Mouse (Mus musculus) kidney, postnatal 0 days (tissue): ENCODE data around the gene Zfp445. TPM values are rescaled to one million over a fixed set of nuclear protein-coding genes. Genes with fewer than 3 reads are reported as not detected.

Experiments
- ATAC-seq: fragments of 200-750 bp; cut with Nextera tagmentation; replicated peaks from 2 replicates; pipeline ENCODE4 v1.8.0; 2017; ENCODE audit warnings: low read depth, moderate number of reproducible peaks, moderate TSS enrichment, moderate library complexity; ENCODE audit not compliant: low FRiP score
- DNase-seq: peaks from one replicate; pipeline ENCODE4 v3.0.0-alpha.2; 2016; ENCODE audit warnings: low spot score
- H3K27ac ChIP-seq: fragments of 300-500 bp; sonication (generic); 2 replicates; pipeline ENCODE4 v1.5.1; 2014; ENCODE audit warnings: mild to moderate bottlenecking
- H3K27me3 ChIP-seq: fragments of 300-500 bp; sonication (generic); 2 replicates; pipeline ENCODE4 v1.6.1; 2014; ENCODE audit warnings: low read length, mixed read lengths; ENCODE audit not compliant: insufficient read depth
- H3K36me3 ChIP-seq: fragments of 300-500 bp; sonication (generic); 2 replicates; pipeline ENCODE4 v1.6.1; 2014; ENCODE audit warnings: low read length, mixed read lengths; ENCODE audit not compliant: insufficient read depth
- H3K4me1 ChIP-seq: fragments of 300-500 bp; sonication (generic); replicated peaks from 2 replicates; pipeline ENCODE4 v1.6.1; 2014; ENCODE audit warnings: antibody characterized with exemption, low read length, mixed read lengths; ENCODE audit not compliant: insufficient read depth
- H3K4me2 ChIP-seq: fragments of 300-500 bp; sonication (generic); 2 replicates; pipeline ENCODE4 v1.6.1; 2014; ENCODE audit warnings: mild to moderate bottlenecking, low read length, moderate library complexity, mixed read lengths
- H3K4me3 ChIP-seq: fragments of 300-500 bp; sonication (generic); replicated peaks from 2 replicates; pipeline ENCODE4 v1.5.1; 2014; ENCODE audit warnings: low read depth, low read length
- H3K9ac ChIP-seq: fragments of 300-500 bp; sonication (generic); 2 replicates; pipeline ENCODE4 v1.6.1; 2014; ENCODE audit warnings: low read depth, low read length
- H3K9me3 ChIP-seq: fragments of 300-500 bp; sonication (generic); replicated peaks from 2 replicates; pipeline ENCODE4 v1.6.1; 2016; ENCODE audit warnings: low read length, inconsistent platforms, mixed read lengths
- CTCF ChIP-seq: IDR thresholded peaks from 2 replicates; pipeline ENCODE4 v1.5.1; 2016; ENCODE audit warnings: antibody characterized with exemption, low read depth, mild to moderate bottlenecking, moderate library complexity
- WGBS: fragments of 180-500 bp; shearing (Covaris S2); extraction: QIAGEN DNeasy Blood & Tissue Kit; methylation state at CpG from one replicate; pipeline ENCODE4 v1.1.7; 2014; 5-methylcytosine and 5-hydroxymethylcytosine counted together
- polyA plus RNA-seq: library from polyadenylated mRNA; unstranded; fragments of >200 nt; fragmentation: Nextera tagmentation; extraction: Ambion mirVana; gene quantifications from 2 replicates; pipeline ENCODE4 v1.2.1, GENCODE M21; 2015

Gene Zfp445
- polyA plus RNA-seq, 1 experiment from 2014 or later = 33.0 TPM

DNA sequence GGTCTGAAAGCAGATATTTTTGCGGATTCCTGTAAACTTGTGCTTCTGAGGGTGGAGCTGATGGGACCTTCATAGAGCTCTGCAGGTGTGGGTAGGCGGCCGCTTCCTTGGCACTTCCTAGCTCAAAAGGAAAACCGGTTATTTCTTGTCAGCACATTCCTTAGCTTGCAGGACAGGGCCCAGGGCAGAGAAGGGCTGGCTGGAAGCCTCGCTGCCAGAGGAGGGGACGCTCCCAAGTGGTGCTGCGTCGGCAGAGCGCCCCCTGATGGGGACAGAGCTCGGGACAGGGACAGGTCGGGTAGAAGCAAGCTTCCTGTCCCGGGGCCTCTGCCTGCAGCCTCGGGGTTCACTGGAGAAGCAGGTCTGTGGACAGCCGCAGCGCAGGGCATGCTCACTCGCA, 28.1 kb downstream of the Zfp445 start:
- Histone ChIP-seq H3K4me3 (no peak overlapping the region), H3K36me3 (no peaks in the 10 kb centered on the region), H3K4me2 (no peak overlapping the region), H3K4me1 (no peaks in the 10 kb centered on the region), H3K27ac (no peak overlapping the region), H3K9me3 (no peaks in the 10 kb centered on the region), H3K9ac (no peak overlapping the region), H3K27me3 (no peaks in the 10 kb centered on the region)
- TF ChIP-seq CTCF = peak; percentile 64
- peak; percentile 73 for ATAC-seq
- DNase-seq = peak; percentile 30
- WGBS = 29% methylated on average over 15 of the region's 16 CpGs

DNA sequence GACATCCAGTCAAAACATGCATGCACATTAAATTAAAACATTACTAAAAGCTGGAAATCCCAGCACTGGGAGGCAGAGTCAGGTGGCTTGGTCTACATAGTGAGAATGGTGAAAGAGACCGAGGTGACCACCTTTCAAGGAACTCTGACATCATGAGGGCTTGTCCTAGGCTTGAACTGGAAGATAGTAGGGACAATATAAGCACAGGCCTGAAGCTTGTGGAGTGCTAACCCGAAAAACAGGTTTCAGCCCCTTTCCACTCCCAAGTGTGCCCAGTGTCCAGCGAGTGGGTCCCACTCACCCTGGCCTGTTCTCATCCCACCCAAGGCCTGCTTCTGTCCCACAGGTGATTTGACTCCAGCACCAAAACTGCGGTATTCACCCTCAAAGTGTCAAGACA, 28.6 kb downstream of the Zfp445 start:
- 87% methylated on average over 4 of the region's 4 CpGs for WGBS
- Histone ChIP-seq H3K27ac (no peak overlapping the region), H3K4me1 (no peaks in the 10 kb centered on the region), H3K4me3 (no peak overlapping the region), H3K9ac (no peak overlapping the region), H3K27me3 (no peaks in the 10 kb centered on the region), H3K36me3 (no peaks in the 10 kb centered on the region), H3K4me2 (no peak overlapping the region), H3K9me3 (no peaks in the 10 kb centered on the region)
- ATAC-seq (no peak), DNase-seq (no peak)
- TF ChIP-seq CTCF = no peak

DNA sequence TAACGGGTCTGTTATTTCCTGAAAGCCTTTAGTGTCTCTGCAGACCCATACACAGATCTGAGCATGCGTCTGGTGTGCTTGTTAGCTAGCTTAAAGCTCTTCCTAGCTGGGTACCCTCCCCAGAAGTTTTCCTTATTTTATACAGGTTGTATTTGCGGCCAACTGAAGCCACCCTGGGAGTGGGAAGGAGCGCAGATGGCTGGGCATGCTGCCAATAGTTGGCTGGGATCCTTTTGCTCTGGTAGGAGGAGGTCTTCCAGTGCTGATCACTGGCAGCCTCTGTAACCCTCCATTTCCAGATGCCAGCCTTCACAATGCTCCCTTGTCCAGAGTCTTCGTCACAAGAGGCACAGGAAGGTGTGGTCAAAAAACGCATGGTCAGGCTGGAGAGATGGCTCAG, 29.0 kb downstream of the Zfp445 start:
- Histone ChIP-seq H3K4me2 (no peak overlapping the region), H3K9ac (no peak overlapping the region), H3K36me3 (no peaks in the 10 kb centered on the region), H3K4me1 (no peaks in the 10 kb centered on the region), H3K27ac (no peak overlapping the region), H3K27me3 (no peaks in the 10 kb centered on the region), H3K4me3 (no peak overlapping the region), H3K9me3 (no peaks in the 10 kb centered on the region)
- ATAC-seq (no peak), DNase-seq (peak; percentile 18)
- WGBS = 45% methylated on average over 6 of the region's 6 CpGs
- TF ChIP-seq CTCF = no peak

DNA sequence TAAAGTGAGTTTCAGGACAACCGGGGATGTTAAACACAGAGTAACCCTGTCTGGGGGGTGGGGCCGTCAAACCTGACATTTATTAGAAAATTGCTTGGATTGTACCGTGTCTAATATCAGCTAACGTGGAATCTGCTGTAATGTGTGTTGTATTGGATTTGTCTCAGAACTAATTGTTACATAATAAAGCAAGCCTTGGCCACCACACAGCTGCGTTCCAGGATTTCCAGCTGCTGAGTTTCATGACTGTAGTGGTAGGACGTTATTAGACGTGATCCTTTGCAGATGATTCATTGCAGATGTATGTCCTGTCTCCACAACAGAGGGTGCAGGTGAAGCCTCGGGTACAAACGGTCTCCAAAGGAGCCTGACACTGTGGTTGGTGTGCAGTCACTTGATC, 29.7 kb downstream of the Zfp445 start:
- TF ChIP-seq CTCF = no peak
- Histone ChIP-seq H3K4me2 (no peak overlapping the region), H3K36me3 (no peaks in the 10 kb centered on the region), H3K27me3 (no peaks in the 10 kb centered on the region), H3K9ac (no peak overlapping the region), H3K4me1 (no peaks in the 10 kb centered on the region), H3K27ac (no peak overlapping the region), H3K4me3 (no peak overlapping the region), H3K9me3 (no peaks in the 10 kb centered on the region)
- ATAC-seq = no peak
- no peak for DNase-seq
- 66% methylated on average over 9 of the region's 9 CpGs for whole genome bisulfite sequencing

DNA sequence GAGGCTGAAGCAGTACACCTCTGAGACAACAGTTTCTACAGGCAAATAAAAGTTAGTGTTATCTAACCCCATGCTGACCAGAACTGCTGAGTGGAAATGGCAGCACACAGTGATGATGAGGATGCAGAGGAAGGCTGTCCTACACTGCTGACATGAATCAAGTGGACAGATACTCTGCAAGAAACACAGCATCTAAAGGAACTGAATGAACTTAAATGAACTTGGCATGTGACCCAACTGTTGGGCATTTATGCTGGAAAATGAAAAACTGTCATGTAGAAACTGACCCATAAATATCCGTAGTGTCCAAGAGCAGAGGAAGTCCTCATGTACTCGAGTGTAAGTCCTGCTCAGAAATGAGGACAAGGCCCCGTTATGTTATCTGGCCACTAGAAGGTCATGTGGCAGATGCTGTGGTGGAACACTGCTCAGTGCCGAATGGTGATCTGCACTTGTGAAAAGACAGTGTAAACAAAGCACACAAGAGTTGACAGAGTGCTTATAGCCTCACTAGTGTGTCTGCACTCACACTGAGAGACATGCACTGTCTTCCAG, 35.9 kb downstream of the Zfp445 start:
- no peak overlapping the region for H3K27ac ChIP-seq
- ATAC-seq (no peak), DNase-seq (no peak)
- H3K27me3 ChIP-seq = no peaks in the 10 kb centered on the region
- no peak overlapping the region for H3K9ac ChIP-seq
- TF ChIP-seq CTCF = no peak
- no peak overlapping the region for H3K4me3 ChIP-seq
- H3K36me3 ChIP-seq = peaks cover 18% of the 10 kb centered on the region; the same call in 1 of the 2 replicates
- no peaks in the 10 kb centered on the region for H3K4me1 ChIP-seq
- H3K4me2 ChIP-seq = no peak overlapping the region
- WGBS = 81% methylated on average over 4 of the region's 4 CpGs
- no peaks in the 10 kb centered on the region for H3K9me3 ChIP-seq

DNA sequence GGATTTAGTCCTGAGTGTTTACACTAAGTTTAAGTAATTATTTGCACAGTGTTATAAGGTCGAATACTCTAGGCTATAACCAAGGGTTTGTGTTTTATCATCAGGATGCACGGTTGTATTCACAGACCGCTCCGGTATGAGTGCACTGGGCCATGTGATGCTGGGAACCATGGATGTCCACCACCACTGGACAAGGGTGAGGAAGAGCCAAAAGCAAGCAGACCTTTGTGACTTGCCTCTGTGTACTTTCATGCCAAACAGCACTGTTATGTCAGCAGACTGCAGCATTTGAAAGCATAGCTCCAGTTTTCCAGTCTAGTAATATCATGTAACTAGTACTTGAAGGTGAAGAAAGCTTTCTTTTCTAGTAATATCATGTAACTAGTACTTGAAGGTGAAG, 39.1 kb downstream of the Zfp445 start:
- ATAC-seq = no peak
- WGBS = 94% methylated on average over 4 of the region's 4 CpGs
- no peak for TF ChIP-seq CTCF

More for the DNA sequence above, 39.1 kb downstream of the Zfp445 start:
- Histone ChIP-seq H3K27me3 (no peaks in the 10 kb centered on the region), H3K27ac (no peak overlapping the region), H3K9ac (no peak overlapping the region), H3K4me2 (no peak overlapping the region), H3K4me3 (no peak overlapping the region), H3K4me1 (no peaks in the 10 kb centered on the region), H3K36me3 (peaks cover 26% of the 10 kb centered on the region; the same call in 1 of the 2 replicates), H3K9me3 (no peaks in the 10 kb centered on the region)
- DNase-seq = no peak
